Mouse (Mus musculus): Measurements from ENCODE around the gene Thtpa. TPM values are rescaled to one million over a fixed set of nuclear protein-coding genes. Genes with fewer than 3 reads are reported as not detected.
A peak's percentile ranks its signal among the peaks of the same experiment; 100 is the strongest.

Gene Thtpa
- polyA plus RNA-seq, 1 experiment: 10.8 TPM

GRCm38 (mm10) chr14:55085324-55086008 is 9.1 kb upstream of the Thtpa start:
- no peaks in the 10 kb centered on the region for H3K36me3 ChIP-seq (ENCODE audit: control insufficient read depth, insufficient read depth)
- H3ac ChIP-seq (ENCODE audit: control insufficient read depth, insufficient read length): no peak overlapping the region
- H3K4me2 ChIP-seq (ENCODE audit: low read depth): no peak overlapping the region
- H3K27me3 ChIP-seq (ENCODE audit: control insufficient read depth, insufficient read depth, insufficient read length): no peaks in the 10 kb centered on the region
- no peak for TF ChIP-seq POLR2AphosphoS2 (IDR thresholded peaks at IDR 0.05; ENCODE audit: insufficient read length, low read depth)
- no peak for TF ChIP-seq TCF12 (IDR thresholded peaks at IDR 0.05; ENCODE audit: insufficient read depth, poor library complexity, severe bottlenecking)
- TF ChIP-seq CEBPB (IDR thresholded peaks at IDR 0.05; ENCODE audit: insufficient read depth, poor library complexity, severe bottlenecking): no peak
- H3K79me2 ChIP-seq (ENCODE audit: control insufficient read depth, insufficient read depth): no peaks in the 10 kb centered on the region
- no peak overlapping the region for H3K4me3 ChIP-seq

GRCm38 (mm10) chr14:55086009-55086514 is 8.5 kb upstream of the Thtpa start:
- Histone ChIP-seq H3K36me3 (ENCODE audit: control insufficient read depth, insufficient read depth) (no peaks in the 10 kb centered on the region), H3ac (ENCODE audit: control insufficient read depth, insufficient read length) (no peak overlapping the region), H3K79me2 (ENCODE audit: control insufficient read depth, insufficient read depth) (no peaks in the 10 kb centered on the region), H3K27me3 (ENCODE audit: control insufficient read depth, insufficient read depth, insufficient read length) (no peaks in the 10 kb centered on the region), H3K4me3 (no peak overlapping the region), H3K4me2 (ENCODE audit: low read depth) (no peak overlapping the region)
- no peak for TF ChIP-seq MYOD1 (IDR thresholded peaks at IDR 0.05; ENCODE audit: control insufficient read depth in 1 of 3, insufficient read length in 2 of 3, low read depth in 2 of 3)
- no peak for TF ChIP-seq POLR2A (IDR thresholded peaks at IDR 0.05; ENCODE audit: insufficient read length, low read depth)
- no peak for TF ChIP-seq CEBPB (IDR thresholded peaks at IDR 0.05; ENCODE audit: insufficient read depth, poor library complexity, severe bottlenecking)
- TF ChIP-seq POLR2AphosphoS2 (IDR thresholded peaks at IDR 0.05; ENCODE audit: insufficient read length, low read depth): no peak
- TF ChIP-seq TCF12 (IDR thresholded peaks at IDR 0.05; ENCODE audit: insufficient read depth, poor library complexity, severe bottlenecking): no peak
- TF ChIP-seq REST (IDR thresholded peaks at IDR 0.05; ENCODE audit: insufficient read depth, insufficient read length): no peak
- TF ChIP-seq USF1 (IDR thresholded peaks at IDR 0.05; ENCODE audit: low read depth): no peak
- no peak for TF ChIP-seq E2F4 (IDR thresholded peaks at IDR 0.05; ENCODE audit: insufficient read depth)
- TF ChIP-seq MAX (IDR thresholded peaks at IDR 0.05; ENCODE audit: low read depth): no peak
- TF ChIP-seq MYOG (IDR thresholded peaks at IDR 0.05; ENCODE audit: control insufficient read depth in 1 of 3, insufficient read depth in 1 of 3, insufficient read length in 2 of 3, low read depth in 2 of 3): no peak
- no peak for TF ChIP-seq TCF3 (IDR thresholded peaks at IDR 0.05; ENCODE audit: insufficient read length, low read depth)
- no peak for TF ChIP-seq SRF (IDR thresholded peaks at IDR 0.05; ENCODE audit: control insufficient read depth, insufficient read length, low read depth)

GRCm38 (mm10) chr14:55089199-55089947 is 5.2 kb upstream of the Thtpa start:
- TF ChIP-seq MYOD1 (IDR thresholded peaks at IDR 0.05; ENCODE audit: control insufficient read depth in 1 of 3, insufficient read length in 2 of 3, low read depth in 2 of 3) (no peak), POLR2AphosphoS2 (IDR thresholded peaks at IDR 0.05; ENCODE audit: insufficient read length, low read depth) (no peak)
- Histone ChIP-seq H3K36me3 (ENCODE audit: control insufficient read depth, insufficient read depth) (no peaks in the 10 kb centered on the region), H3ac (ENCODE audit: control insufficient read depth, insufficient read length) (no peak overlapping the region), H3K4me2 (ENCODE audit: low read depth) (no peak overlapping the region), H3K79me2 (ENCODE audit: control insufficient read depth, insufficient read depth) (no peaks in the 10 kb centered on the region), H3K27me3 (ENCODE audit: control insufficient read depth, insufficient read depth, insufficient read length) (no peaks in the 10 kb centered on the region), H3K4me3 (no peak overlapping the region)

- Histone ChIP-seq H3K36me3 (ENCODE audit: control insufficient read depth, insufficient read depth) (no peaks in the 10 kb centered on the region), H3K27me3 (ENCODE audit: control insufficient read depth, insufficient read depth, insufficient read length) (no peaks in the 10 kb centered on the region), H3K4me2 (ENCODE audit: low read depth) (peak overlapping the region; percentile 77), H3K4me3 (peak overlapping the region; percentile 69), H3ac (ENCODE audit: control insufficient read depth, insufficient read length) (peak overlapping the region; percentile 58), H3K79me2 (ENCODE audit: control insufficient read depth, insufficient read depth) (no peaks in the 10 kb centered on the region)
- no peak for TF ChIP-seq USF1 (IDR thresholded peaks at IDR 0.05; ENCODE audit: low read depth)
- no peak for TF ChIP-seq CEBPB (IDR thresholded peaks at IDR 0.05; ENCODE audit: insufficient read depth, poor library complexity, severe bottlenecking)
- TF ChIP-seq POLR2A (IDR thresholded peaks at IDR 0.05; ENCODE audit: insufficient read length, low read depth): no peak
- no peak for TF ChIP-seq POLR2AphosphoS2 (IDR thresholded peaks at IDR 0.05; ENCODE audit: insufficient read length, low read depth)
- TF ChIP-seq E2F4 (IDR thresholded peaks at IDR 0.05; ENCODE audit: insufficient read depth): no peak
- no peak for TF ChIP-seq REST (IDR thresholded peaks at IDR 0.05; ENCODE audit: insufficient read depth, insufficient read length)
- TF ChIP-seq TCF3 (IDR thresholded peaks at IDR 0.05; ENCODE audit: insufficient read length, low read depth): no peak
- TF ChIP-seq MAX (IDR thresholded peaks at IDR 0.05; ENCODE audit: low read depth): no peak
- TF ChIP-seq SRF (IDR thresholded peaks at IDR 0.05; ENCODE audit: control insufficient read depth, insufficient read length, low read depth): no peak
- TF ChIP-seq TCF12 (IDR thresholded peaks at IDR 0.05; ENCODE audit: insufficient read depth, poor library complexity, severe bottlenecking): no peak
- TF ChIP-seq MYOG (IDR thresholded peaks at IDR 0.05; ENCODE audit: control insufficient read depth in 1 of 3, insufficient read depth in 1 of 3, insufficient read length in 2 of 3, low read depth in 2 of 3): no peak
- no peak for TF ChIP-seq MYOD1 (IDR thresholded peaks at IDR 0.05; ENCODE audit: control insufficient read depth in 1 of 3, insufficient read length in 2 of 3, low read depth in 2 of 3)
These were observed 3.2 kb upstream of the Thtpa start for GRCm38 (mm10) chr14:55091209-55091865.

All from myocyte (in vitro differentiated cells).